Mouse (Mus musculus) midbrain, embryonic 15.5 days (tissue): ENCODE measurements at regions not wholly inside any gene's neighbourhood (a gene's known extent, or its start where the extent isn't known, plus 50 kb on each side); places are given as distances from the start of the nearest gene placed in this dataset.

ENCODE experiments used
- ATAC-seq: fragments of 200-750 bp; cut with Nextera tagmentation; replicated peaks from 2 replicates; pipeline ENCODE4 v1.8.0; 2017; ENCODE audit warnings: moderate TSS enrichment
- H3K27ac ChIP-seq: fragments of 300-500 bp; sonication (generic); 2 replicates; pipeline ENCODE4 v1.5.1; 2015; ENCODE audit warnings: mild to moderate bottlenecking, inconsistent platforms
- H3K27me3 ChIP-seq: fragments of 300-500 bp; sonication (generic); replicated peaks from 2 replicates; pipeline ENCODE4 v1.6.1; 2015; ENCODE audit warnings: inconsistent platforms
- H3K36me3 ChIP-seq: fragments of 300-500 bp; sonication (generic); replicated peaks from 2 replicates; pipeline ENCODE4 v1.6.1; 2015; ENCODE audit warnings: inconsistent platforms
- H3K4me1 ChIP-seq: fragments of 300-500 bp; sonication (generic); 2 replicates; pipeline ENCODE4 v1.6.1; 2015; ENCODE audit warnings: inconsistent platforms
- H3K4me2 ChIP-seq: fragments of 300-500 bp; sonication (generic); 2 replicates; pipeline ENCODE4 v1.6.1; 2015; ENCODE audit warnings: inconsistent platforms, mild to moderate bottlenecking, moderate library complexity
- H3K4me3 ChIP-seq: fragments of 300-500 bp; sonication (generic); 2 replicates; pipeline ENCODE4 v1.5.1; 2015; ENCODE audit warnings: mild to moderate bottlenecking, inconsistent platforms
- H3K9ac ChIP-seq: fragments of 300-500 bp; sonication (generic); 2 replicates; pipeline ENCODE4 v1.6.1; 2015; ENCODE audit warnings: mild to moderate bottlenecking, inconsistent platforms
- H3K9me3 ChIP-seq: fragments of 300-500 bp; sonication (generic); 2 replicates; pipeline ENCODE4 v1.6.1; 2016; ENCODE audit warnings: inconsistent platforms
- WGBS: fragments of 180-500 bp; shearing (Covaris S2); methylation state at CpG from one replicate; pipeline ENCODE4 v1.1.7; 2015; ENCODE audit warnings: mixed read lengths; 5-methylcytosine and 5-hydroxymethylcytosine counted together

GRCm38 (mm10) chr3:70860909-70861675, 853.7 kb downstream of the Otol1 start:
- WGBS: 61% methylated on average over 8 of the region's 8 CpGs
- no peak overlapping the region for H3K27ac ChIP-seq
- no peaks in the 10 kb centered on the region for H3K27me3 ChIP-seq

DNA sequence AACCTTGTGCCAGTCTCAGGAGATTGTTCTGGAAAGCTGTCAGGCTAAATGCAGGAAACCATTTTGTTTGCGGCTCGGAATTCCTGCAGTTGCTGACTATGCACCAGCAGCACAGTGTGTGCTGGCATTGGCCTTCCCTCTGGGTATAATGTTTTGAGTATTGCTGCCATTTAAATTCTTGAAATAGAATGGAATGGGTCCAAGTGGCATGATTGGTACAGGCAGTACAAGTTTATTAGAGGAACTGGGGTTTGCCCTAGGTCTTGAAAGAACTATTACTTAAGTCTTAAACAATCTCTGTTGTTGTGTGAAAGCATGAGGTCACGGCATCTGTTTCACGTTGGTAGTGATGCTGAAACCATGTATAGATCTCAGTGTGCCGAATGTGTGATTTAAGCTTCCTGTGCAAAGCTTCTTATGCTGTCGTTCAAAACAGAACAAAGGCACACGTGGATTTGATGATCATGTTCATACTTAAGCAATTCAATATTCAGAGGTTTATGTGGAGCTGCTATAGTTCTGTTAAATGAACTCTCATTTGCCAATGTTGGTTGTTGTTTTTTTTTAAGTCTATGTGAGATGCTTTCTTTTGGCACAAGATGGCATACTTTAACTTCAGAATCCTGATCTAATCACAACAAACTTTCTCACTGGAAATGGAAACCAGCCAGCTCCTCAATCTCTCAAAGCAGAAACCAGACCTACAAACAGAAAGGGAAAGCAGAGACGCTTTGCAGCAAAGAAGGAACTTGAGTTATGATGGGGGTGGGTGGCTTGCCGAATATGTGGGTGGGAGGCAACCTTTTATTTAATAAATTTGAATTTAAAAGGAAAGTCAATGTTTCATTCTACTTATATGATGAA, 866.5 kb downstream of the Otol1 start:
- H3K9me3 ChIP-seq: no peaks in the 10 kb centered on the region
- no peaks in the 10 kb centered on the region for H3K36me3 ChIP-seq
- H3K4me3 ChIP-seq: no peak overlapping the region
- no peaks in the 10 kb centered on the region for H3K4me1 ChIP-seq
- no peak for ATAC-seq
- no peak overlapping the region for H3K27ac ChIP-seq
- H3K27me3 ChIP-seq: no peaks in the 10 kb centered on the region
- no peak overlapping the region for H3K4me2 ChIP-seq
- 78% methylated on average over 9 of the region's 9 CpGs for WGBS
- no peak overlapping the region for H3K9ac ChIP-seq

More at GRCm38 (mm10) chr3:70860909-70861675, 853.7 kb downstream of the Otol1 start:
- peak; percentile 62 for ATAC-seq
- Histone ChIP-seq H3K9me3 (no peaks in the 10 kb centered on the region), H3K9ac (no peak overlapping the region), H3K36me3 (no peaks in the 10 kb centered on the region), H3K4me2 (no peak overlapping the region), H3K4me1 (no peaks in the 10 kb centered on the region), H3K4me3 (no peak overlapping the region)

GRCm38 (mm10) chr3:70874614-70875013, 867.2 kb downstream of the Otol1 start:
- ATAC-seq: no peak
- Histone ChIP-seq H3K36me3 (no peaks in the 10 kb centered on the region), H3K27me3 (no peaks in the 10 kb centered on the region)

More at GRCm38 (mm10) chr3:70874614-70875013, 867.2 kb downstream of the Otol1 start:
- no peak overlapping the region for H3K27ac ChIP-seq
- H3K4me3 ChIP-seq: no peak overlapping the region
- no peak overlapping the region for H3K9ac ChIP-seq
- H3K4me1 ChIP-seq: no peaks in the 10 kb centered on the region
- no peak overlapping the region for H3K4me2 ChIP-seq
- no peaks in the 10 kb centered on the region for H3K9me3 ChIP-seq
- WGBS: 75% methylated on average over 3 of the region's 3 CpGs
